Mouse (Mus musculus) CH12.LX (cell line): ENCODE measurements around the gene Dnlz. TPM values are rescaled to one million over a fixed set of nuclear protein-coding genes. Genes with fewer than 3 reads are reported as not detected.

Experiments
- DNase-seq: peaks from one replicate; pipeline ENCODE4 v3.0.0-alpha.2; 2013; ENCODE audit errors: extremely low read depth
- H3K27ac ChIP-seq: 2 replicates; pipeline ENCODE4 v1.5.1; 2012; ENCODE audit warnings: low read depth, mild to moderate bottlenecking, control low read depth, moderate library complexity; ENCODE audit not compliant: insufficient read depth
- H3K27me3 ChIP-seq: replicated peaks from 2 replicates; pipeline ENCODE3; 2012; ENCODE audit warnings: inconsistent platforms
- H3K36me3 ChIP-seq, 2 experiments: replicated peaks in 1 of 2; 2 replicates each; pipeline versions ENCODE3 to v1.6.1; 2012; ENCODE audit warnings: inconsistent platforms in 1 of 2, low read length in 1 of 2, mild to moderate bottlenecking in 1 of 2, mixed read lengths in 1 of 2, moderate library complexity in 1 of 2; ENCODE audit not compliant: control insufficient read depth in 1 of 2, insufficient read depth in 1 of 2
- H3K4me1 ChIP-seq, 2 experiments: 2 replicates each; pipeline ENCODE4 v1.6.1; 2012; ENCODE audit warnings: inconsistent platforms in 1 of 2, moderate library complexity in 1 of 2; ENCODE audit not compliant: insufficient read depth in 2 of 2, control insufficient read depth in 1 of 2
- H3K4me2 ChIP-seq: 2 replicates; pipeline ENCODE4 v1.6.1; 2012; ENCODE audit warnings: low read depth, mild to moderate bottlenecking, control low read depth; ENCODE audit not compliant: poor library complexity, insufficient read depth, severe bottlenecking
- H3K4me3 ChIP-seq, 3 experiments: fragments of 150-350 bp in 1 of 3; sonication (generic) in 1 of 3; replicated peaks in 1 of 3; 2 replicates each; pipeline versions ENCODE3 to v1.5.1; 2011 to 2012; ENCODE audit warnings: low read depth in 2 of 3, low read length in 2 of 3, mild to moderate bottlenecking in 2 of 3, moderate library complexity in 2 of 3, control low read depth in 1 of 3, improper control_type of control experiment in 1 of 3, inconsistent platforms in 1 of 3, mixed read lengths in 1 of 3; ENCODE audit not compliant: poor library complexity in 1 of 3
- H3K79me2 ChIP-seq: replicated peaks from 2 replicates; pipeline ENCODE4 v1.6.1; 2012; ENCODE audit warnings: mild to moderate bottlenecking, moderate library complexity; ENCODE audit not compliant: control insufficient read depth, poor library complexity, insufficient read depth, severe bottlenecking; ENCODE audit errors: extremely low read depth
- H3K9ac ChIP-seq: 2 replicates; pipeline ENCODE4 v1.6.1; 2012; ENCODE audit warnings: low read depth, mild to moderate bottlenecking, control low read depth, moderate library complexity; ENCODE audit not compliant: insufficient read depth
- H3K9me3 ChIP-seq: replicated peaks from 2 replicates; pipeline ENCODE3; 2012; ENCODE audit warnings: low read length, inconsistent platforms, mixed read lengths
- CHD1 ChIP-seq: IDR thresholded peaks from 2 replicates; pipeline ENCODE4 v1.6.1; 2012; ENCODE audit warnings: low read depth, low read length, improper control_type of control experiment, inconsistent platforms
- CHD2 ChIP-seq: IDR thresholded peaks from 2 replicates; pipeline ENCODE4 v1.6.1; 2011; ENCODE audit warnings: low read length, improper control_type of control experiment
- CTCF ChIP-seq, 2 experiments: IDR thresholded peaks in 1 of 2; conservative IDR thresholded peaks in 1 of 2; 2 replicates each; pipeline ENCODE4 v1.5.1; 2011 to 2012; ENCODE audit warnings: low read depth in 2 of 2, low read length in 2 of 2, improper control_type of control experiment in 1 of 2, inconsistent platforms in 1 of 2, mild to moderate bottlenecking in 1 of 2, moderate library complexity in 1 of 2
- ELF1 ChIP-seq: IDR thresholded peaks from 2 replicates; pipeline ENCODE4 v1.6.1; 2014; ENCODE audit warnings: low read depth, mild to moderate bottlenecking, inconsistent platforms, low read length, improper control_type of control experiment
- ETS1 ChIP-seq: conservative IDR thresholded peaks from 2 replicates; pipeline ENCODE4 v1.6.1; 2012; ENCODE audit warnings: low read depth, mild to moderate bottlenecking, inconsistent platforms, low read length, improper control_type of control experiment, moderate library complexity
- GABPA ChIP-seq: IDR thresholded peaks from 2 replicates; pipeline ENCODE4 v1.6.1; 2012; ENCODE audit warnings: low read depth, low read length, improper control_type of control experiment, inconsistent platforms; ENCODE audit not compliant: insufficient replicate concordance
- JUN ChIP-seq: IDR thresholded peaks from 2 replicates; pipeline ENCODE4 v1.6.1; 2011; ENCODE audit warnings: low read depth, mild to moderate bottlenecking, low read length, improper control_type of control experiment, moderate library complexity; ENCODE audit not compliant: insufficient read depth
- MXI1 ChIP-seq: IDR thresholded peaks from 2 replicates; pipeline ENCODE4 v1.6.1; 2011; ENCODE audit warnings: mild to moderate bottlenecking, low read depth, low read length, improper control_type of control experiment
- MYC ChIP-seq: IDR thresholded peaks from 2 replicates; pipeline ENCODE4 v1.6.1; 2011; ENCODE audit warnings: low read depth, mild to moderate bottlenecking, improper control_type of control experiment, low read length
- POLR2AphosphoS2 ChIP-seq: IDR thresholded peaks from 2 replicates; pipeline ENCODE4 v1.6.1; 2011; ENCODE audit warnings: low read depth, low read length, improper control_type of control experiment
- RAD21 ChIP-seq: IDR thresholded peaks from 2 replicates; pipeline ENCODE4 v1.6.1; 2011; ENCODE audit warnings: low read depth, mild to moderate bottlenecking, low read length, improper control_type of control experiment, moderate library complexity
- SIN3A ChIP-seq: IDR thresholded peaks from 2 replicates; pipeline ENCODE4 v1.6.1; 2012; ENCODE audit warnings: low read length, improper control_type of control experiment, inconsistent platforms
- SMC3 ChIP-seq: IDR thresholded peaks from 2 replicates; pipeline ENCODE4 v1.6.1; 2011; ENCODE audit warnings: low read depth, low read length, improper control_type of control experiment
- TCF12 ChIP-seq: IDR thresholded peaks from 2 replicates; pipeline ENCODE4 v1.6.1; 2014; ENCODE audit warnings: low read depth, mild to moderate bottlenecking, inconsistent platforms, low read length, improper control_type of control experiment
- ZC3H11A ChIP-seq: IDR thresholded peaks from 2 replicates; pipeline ENCODE4 v1.6.1; 2012; ENCODE audit warnings: low read depth, mild to moderate bottlenecking, inconsistent platforms, low read length, improper control_type of control experiment
- ZKSCAN1 ChIP-seq: IDR thresholded peaks from 2 replicates; pipeline ENCODE4 v1.6.1; 2012; ENCODE audit warnings: low read depth, inconsistent platforms, low read length, improper control_type of control experiment, borderline replicate concordance
- ZMIZ1 ChIP-seq: IDR thresholded peaks from 2 replicates; pipeline ENCODE4 v1.6.1; 2012; ENCODE audit warnings: low read depth, mild to moderate bottlenecking, inconsistent platforms, low read length, improper control_type of control experiment
- ZNF384 ChIP-seq: IDR thresholded peaks from 2 replicates; pipeline ENCODE4 v1.6.1; 2012; ENCODE audit warnings: low read depth, low read length, improper control_type of control experiment, inconsistent platforms
- dilution Hi-C: fragments of 300-500 bp; cut with MboI; formaldehyde crosslinking; loops from 2 replicates; pipeline ENCODE4 v1.14.3; 2020; ENCODE audit warnings: low sequenced_read_pairs; ENCODE audit not compliant: extremely low pct_unique_long_range_greater_than_20kb, extremely low pct_ligation_motif_present
- in situ Hi-C: fragments of 300-500 bp; cut with MboI; formaldehyde crosslinking; loops from 3 replicates; pipeline ENCODE4 v1.14.3; 2019; ENCODE audit warnings: low sequenced_read_pairs, low pct_ligation_motif_present, low pct_unique_long_range_greater_than_20kb, mixed read lengths
- polyA plus RNA-seq: library from polyadenylated mRNA; unstranded; fragments of >175 nt; gene quantifications from 2 replicates; pipeline ENCODE4 v1.2.1, GENCODE M21; 2012; ENCODE audit warnings: low read depth; ENCODE audit not compliant: insufficient read length
- total RNA-seq, 2 experiments: library from RNA; depleted of rRNA; stranded (reverse); fragments of 300-350 nt in 1 of 2; fragments of >200 nt in 1 of 2; gene quantifications; 2 replicates each; pipeline ENCODE4 v1.2.3; 2012 to 2014

The Dnlz gene
- total and polyA plus RNA-seq, 3 experiments = 15.1 to 17.8 (median 17.1) TPM

DNA sequence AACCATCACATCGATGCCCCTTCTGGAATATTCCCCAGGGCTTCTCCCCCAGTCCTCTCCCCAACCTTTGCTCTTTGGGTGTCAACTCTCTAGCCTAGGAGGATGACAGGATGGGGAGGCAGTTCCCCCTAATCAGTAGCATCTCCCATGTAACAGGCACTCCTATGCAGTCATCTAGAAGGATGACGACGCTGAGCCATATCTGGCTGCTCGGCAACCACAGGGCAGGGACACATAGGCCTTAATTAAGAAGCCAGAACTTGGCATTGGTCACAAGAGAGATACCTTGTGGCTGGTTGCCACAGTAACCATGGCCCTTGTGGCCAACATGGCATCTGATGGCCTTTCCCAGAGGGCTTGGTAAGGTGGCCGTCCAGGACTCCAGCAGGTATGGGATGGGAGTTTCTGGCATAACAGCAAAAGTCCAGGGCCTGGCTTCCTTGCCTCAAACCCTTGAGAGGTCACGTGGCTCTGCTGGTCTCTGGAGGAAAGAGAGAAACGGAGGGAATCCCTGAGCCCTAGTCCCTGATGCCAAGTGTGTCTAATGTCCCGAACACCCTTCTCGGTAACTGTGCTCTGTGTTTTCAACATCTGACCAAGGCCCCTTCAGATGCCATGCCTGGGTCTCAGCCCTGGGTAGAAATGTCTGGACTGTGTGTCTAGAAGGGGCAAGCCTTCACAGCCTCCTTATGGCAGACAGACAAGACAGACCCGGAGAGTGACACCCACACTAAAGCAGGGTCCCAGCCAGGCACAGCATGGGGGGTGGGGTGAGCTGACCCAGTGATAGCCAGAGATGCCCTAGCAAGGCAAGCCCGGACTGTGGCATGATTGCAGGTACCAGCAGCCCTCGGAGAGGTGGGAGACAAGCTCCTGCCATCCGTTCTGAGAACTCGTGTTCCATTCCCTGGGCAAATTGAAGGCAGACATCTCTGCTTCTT, 31.4 kb downstream of the Dnlz start:
- H3K27me3 ChIP-seq = peaks cover 60% of the 10 kb centered on the region
- no peak for DNase-seq
- peaks cover 0 to 2% of the 10 kb centered on the region in 2 experiments for H3K36me3 ChIP-seq
- no peaks in the 10 kb centered on the region for H3K79me2 ChIP-seq
- H3K4me2 ChIP-seq = no peak overlapping the region
- in situ Hi-C loops (no loop called here), dilution Hi-C loops (no loop called here)
- H3K4me3 ChIP-seq = no peak overlapping the region
- H3K9ac ChIP-seq = no peak overlapping the region
- H3K27ac ChIP-seq = no peak overlapping the region
- H3K9me3 ChIP-seq = no peaks in the 10 kb centered on the region
- peaks cover 9 to 18% of the 10 kb centered on the region in 2 experiments for H3K4me1 ChIP-seq
- TF ChIP-seq ZKSCAN1 = no peak
- TF ChIP-seq CHD1 = no peak
- no peak for TF ChIP-seq MYC
- TF ChIP-seq ZMIZ1 = no peak
- no peak for TF ChIP-seq SMC3

DNA sequence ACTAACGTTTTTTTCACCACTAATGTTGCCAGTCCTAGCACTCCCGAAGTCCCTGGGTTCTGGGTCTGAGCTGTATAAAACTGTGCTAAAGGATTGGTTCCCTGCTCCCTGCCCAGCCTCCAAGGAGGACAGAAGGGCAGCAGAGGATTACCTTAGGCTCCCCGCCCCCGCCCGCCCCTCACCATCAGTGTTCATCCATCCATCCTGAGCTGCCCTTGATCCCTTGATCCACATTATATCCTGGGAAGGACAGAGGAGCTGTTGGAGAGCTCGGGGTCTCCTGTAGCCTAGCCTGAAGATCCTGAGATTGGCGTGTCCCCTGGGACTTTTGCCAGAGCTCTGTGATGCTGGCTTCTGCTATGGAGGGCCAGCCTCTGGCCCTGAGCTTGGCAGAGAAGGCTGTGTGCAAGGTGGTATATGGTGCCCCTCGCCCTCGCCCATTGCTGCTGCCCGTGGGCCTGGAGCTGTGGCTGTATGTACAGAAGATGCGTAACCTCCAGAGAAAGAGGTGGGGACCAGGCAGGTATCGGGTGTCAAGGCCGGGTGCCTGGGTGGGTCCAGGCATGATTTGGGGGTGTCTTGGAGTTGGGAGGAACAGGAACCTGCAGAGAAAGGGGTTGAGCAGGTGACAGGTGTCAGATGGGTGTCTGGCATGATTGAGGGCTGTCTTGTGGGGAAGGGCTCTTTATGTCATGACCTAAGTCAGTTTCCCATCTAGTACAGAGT, 32.2 kb downstream of the Dnlz start:
- Histone ChIP-seq H3K4me1 (peaks cover 11 to 15% of the 10 kb centered on the region in 2 experiments), H3K9me3 (no peaks in the 10 kb centered on the region), H3K27ac (no peak overlapping the region), H3K4me2 (no peak overlapping the region), H3K36me3 (peaks cover 0 to 2% of the 10 kb centered on the region in 2 experiments), H3K4me3 (no peak overlapping the region), H3K27me3 (peaks cover 68% of the 10 kb centered on the region), H3K9ac (no peak overlapping the region), H3K79me2 (no peaks in the 10 kb centered on the region)
- DNase-seq = no peak
- dilution Hi-C loops (no loop called here), in situ Hi-C loops (no loop called here)
- no peak for TF ChIP-seq ELF1
- TF ChIP-seq CHD1 = no peak
- TF ChIP-seq POLR2AphosphoS2 = no peak
- no peak for TF ChIP-seq CTCF (conservative IDR thresholded peaks at IDR 0.05 in 1 of 2, IDR thresholded peaks at IDR 0.05 in 1 of 2; ENCODE audit: low read depth in 2 of 2, low read length in 2 of 2)
- no peak for TF ChIP-seq SIN3A
- no peak for TF ChIP-seq ETS1
- no peak for TF ChIP-seq RAD21
- no peak for TF ChIP-seq MXI1
- no peak for TF ChIP-seq ZC3H11A
- no peak for TF ChIP-seq CHD2
- TF ChIP-seq ZNF384 = no peak
- no peak for TF ChIP-seq JUN
- TF ChIP-seq TCF12 = no peak
- TF ChIP-seq GABPA = no peak
